27 mouse cellular contexts compared by ENCODE assay signal in genomic region chr1:152795688-152796255, GRCm38 (mm10). TPM values are rescaled to one million over a fixed set of nuclear protein-coding genes. Genes with fewer than 3 reads are reported as not detected.
A peak's percentile ranks its signal among the peaks of the same experiment; 100 is the strongest.
DNase-seq lines count a peak whose midpoint lies in the region; TF ChIP-seq lines count a peak whose summit lies in the region.
"Had no signal": no experiment of that assay in that cellular context is flagged by ENCODE, and none has a peak within 500 bp of the region (broad histone marks: within the 10 kb centered on the region; RNA-seq: fewer than 3 reads in every experiment).

No protein-coding gene starts in this region.

- H3K27ac ChIP-seq in layer of hippocampus, adult 2 months, result 0 out of 2 replicates have a peak overlapping the region, but pooled peaks have one; percentile 8
- H3K27ac ChIP-seq: embryonic facial prominence, embryonic 13.5 days; hindbrain, embryonic 14.5 days; kidney, postnatal 0 days; midbrain, embryonic 12.5 days; stomach, embryonic 15.5 days had no signal

- H3K9me3 ChIP-seq in E14TG2a.4 (ENCODE audit: low read length), result no peaks in the 10 kb centered on the region
- H3K9me3 ChIP-seq: embryonic facial prominence, embryonic 13.5 days; stomach, embryonic 15.5 days had no signal

- H3K27me3 ChIP-seq in E14TG2a.4 (ENCODE audit: insufficient read depth, low read length), result no peaks in the 10 kb centered on the region
- H3K27me3 ChIP-seq: embryonic facial prominence, embryonic 13.5 days; stomach, embryonic 15.5 days had no signal

- peaks cover 98% of the 10 kb centered on the region for H3K4me1 ChIP-seq in E14TG2a.4 (replicated peaks; ENCODE audit: low read depth, low read length)

- H3K36me3 ChIP-seq in E14TG2a.4 (ENCODE audit: insufficient read depth, low read length), result no peaks in the 10 kb centered on the region
- H3K36me3 ChIP-seq: embryonic facial prominence, embryonic 13.5 days; midbrain, embryonic 12.5 days; stomach, embryonic 15.5 days had no signal

- no peak for TF ChIP-seq CTCF in layer of hippocampus, adult 2 months (conservative IDR thresholded peaks at IDR 0.05)
- no peak for TF ChIP-seq CTCF in E14TG2a.4 (conservative IDR thresholded peaks at IDR 0.05; ENCODE audit: low read length)

- DNase-seq in layer of hippocampus, adult 2 months (ENCODE audit: low spot score in 2 of 2), result no peak
- no peak for DNase-seq in layer of hippocampus, adult 9-11 months
- peak; percentile 58 for DNase-seq in ES-CJ7 (ENCODE audit: low read depth, low spot score)
- DNase-seq in ZHBTc4 (ENCODE audit: low read depth, low spot score), result peak; percentile 59
- DNase-seq in lung, postnatal 25 days (ENCODE audit: low spot score), result no peak
- no peak for DNase-seq in frontal cortex, postnatal 14 days (ENCODE audit: low spot score in 2 of 2)
- no peak for DNase-seq in kidney, adult 9 months
- DNase-seq: adrenal gland, postnatal 14 days; cerebellum, adult 11-12 months; cerebellum, adult 9-11 months; forebrain, postnatal 0 days; gastrocnemius, postnatal 14 days; heart, postnatal 36 days; kidney, adult 11 months; kidney, postnatal 4 days; liver; lung, adult 18-20 months; right cerebral cortex, postnatal 25 days had no signal

- no peak overlapping the region for H3K4me3 ChIP-seq in layer of hippocampus, adult 2 months
- peak overlapping the region; percentile 50 for H3K4me3 ChIP-seq in E14TG2a.4 (replicated peaks; ENCODE audit: low read length)
- H3K4me3 ChIP-seq: embryonic facial prominence, embryonic 13.5 days; midbrain, embryonic 12.5 days; stomach, embryonic 15.5 days had no signal

RNA-seq across cellular contexts. Expression of gene Ncf2, which starts 4.2 kb away (rescaled TPM):
- total RNA-seq in layer of hippocampus, adult 2 months (2021), result 1 to 10 TPM; 1.9 to 2.9 TPM

RNA-seq across cellular contexts. Expression of gene Arpc5, which starts 29.4 kb away (rescaled TPM):
- 100 to 1,000 TPM; 185 to 193 TPM for total RNA-seq in layer of hippocampus, adult 2 months (2021)

RNA-seq across cellular contexts. Expression of gene Rgl1, which starts 29.6 kb away (rescaled TPM):
- 100 to 1,000 TPM; 126 TPM for total RNA-seq in layer of hippocampus, adult 2 months (2021)

RNA-seq across cellular contexts. Expression of gene Apobec4, which starts 45.4 kb away (rescaled TPM):
- total RNA-seq in layer of hippocampus, adult 2 months (2021), result not detected
- total RNA-seq: adrenal gland, postnatal 14 days; gastrocnemius, postnatal 14 days; granulocyte monocyte progenitor cell, adult 5-6 weeks; heart, postnatal 36 days; left cerebral cortex, postnatal 10 days; monocyte, adult 5-6 weeks had no signal

Comparison
In these comparisons a context has a peak if more than half of its experiments do, and no peak if none do; other contexts are left out.
1. DNase-seq: peak in ES-CJ7 (single experiment) and ZHBTc4 (single experiment); none in layer of hippocampus, adult 2 months (0 of 2), layer of hippocampus, adult 9-11 months (single experiment), lung, postnatal 25 days (single experiment), frontal cortex, postnatal 14 days (0 of 2) and kidney, adult 9 months (single experiment).